Mouse (Mus musculus) stomach, postnatal 0 days (tissue): ENCODE data around the gene Zfp652.

ENCODE experiments used
- CTCF ChIP-seq: IDR thresholded peaks from 2 replicates; pipeline ENCODE4 v1.5.1; 2016; ENCODE audit warnings: antibody characterized with exemption, low read depth, mild to moderate bottlenecking, moderate library complexity
- EP300 ChIP-seq: optimal IDR thresholded peaks from 2 replicates; pipeline ENCODE3; 2016; ENCODE audit warnings: antibody characterized with exemption

DNA sequence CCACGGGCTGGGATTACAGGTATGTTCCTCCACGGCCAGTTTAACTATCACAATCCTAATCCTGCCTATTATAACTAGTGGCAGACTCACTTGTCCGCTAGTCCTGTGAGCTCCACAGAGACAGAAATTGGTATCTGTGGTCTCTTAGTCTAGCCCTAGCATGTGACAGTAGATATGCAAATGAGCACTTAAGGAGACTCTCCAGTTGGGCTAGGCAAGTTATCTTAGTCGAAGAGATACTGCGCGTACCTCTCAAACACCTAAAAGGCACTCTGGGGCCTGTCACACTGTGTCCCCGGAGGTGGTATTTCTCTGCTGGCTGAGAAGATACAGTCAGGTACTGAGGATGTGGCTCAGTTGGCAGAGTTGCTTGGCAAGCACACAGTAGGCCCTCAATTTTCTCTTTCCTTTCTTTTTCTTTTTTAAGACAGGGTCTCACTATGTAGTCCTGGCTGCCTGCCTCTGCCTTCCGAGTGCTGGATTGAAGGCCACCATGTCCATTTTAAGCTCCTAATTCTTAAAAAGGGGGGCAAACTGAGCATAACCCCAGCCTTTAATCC, 80.6 kb downstream of the Zfp652 start:
- TF ChIP-seq CTCF (no peak), EP300 (no peak)
